Mouse (Mus musculus) right cerebral cortex, postnatal 25 days (tissue): ENCODE measurements around the gene Tnks1bp1.

Experiments used
- DNase-seq: peaks from one replicate; pipeline ENCODE4 v3.0.0; 2022

Gene Tnks1bp1

GRCm38 (mm10) chr2:85043623-85044022 is 4.2 kb upstream of the Tnks1bp1 start:
- no peak for DNase-seq

- no peak for DNase-seq
These were observed 1.6 kb upstream of the Tnks1bp1 start for GRCm38 (mm10) chr2:85046222-85046621.

GRCm38 (mm10) chr2:85047081-85047480 is 741 bp upstream of the Tnks1bp1 start:
- no peak for DNase-seq

- DNase-seq, result peak; percentile 77
These were observed 438 bp downstream of the Tnks1bp1 start for GRCm38 (mm10) chr2:85048168-85048751.

GRCm38 (mm10) chr2:85049277-85049676 is 1.5 kb downstream of the Tnks1bp1 start:
- DNase-seq, result no peak

GRCm38 (mm10) chr2:85050001-85050634 is 2.3 kb downstream of the Tnks1bp1 start:
- peak; percentile 63 for DNase-seq

GRCm38 (mm10) chr2:85050746-85051145 is 2.9 kb downstream of the Tnks1bp1 start:
- no peak for DNase-seq

- no peak for DNase-seq
These were observed 5.5 kb downstream of the Tnks1bp1 start for GRCm38 (mm10) chr2:85053192-85053816.

GRCm38 (mm10) chr2:85056711-85057110 is 8.9 kb downstream of the Tnks1bp1 start:
- no peak for DNase-seq

GRCm38 (mm10) chr2:85059677-85060076 is 11.9 kb downstream of the Tnks1bp1 start:
- no peak for DNase-seq

- no peak for DNase-seq
These were observed 12.8 kb downstream of the Tnks1bp1 start for GRCm38 (mm10) chr2:85060591-85061060.

GRCm38 (mm10) chr2:85061107-85061541 is 13.3 kb downstream of the Tnks1bp1 start:
- no peak for DNase-seq

GRCm38 (mm10) chr2:85065141-85065875 is 17.5 kb downstream of the Tnks1bp1 start:
- peak; percentile 49 for DNase-seq

- DNase-seq, result no peak
These were observed 19.1 kb downstream of the Tnks1bp1 start for GRCm38 (mm10) chr2:85066937-85067336.

- no peak for DNase-seq
These were observed 20.2 kb downstream of the Tnks1bp1 start for GRCm38 (mm10) chr2:85067903-85068625.

- DNase-seq, result no peak
These were observed 20.8 kb downstream of the Tnks1bp1 start for GRCm38 (mm10) chr2:85068626-85069025.

GRCm38 (mm10) chr2:85070086-85070485 is 22.3 kb downstream of the Tnks1bp1 start:
- no peak for DNase-seq

- no peak for DNase-seq
These were observed 24.1 kb downstream of the Tnks1bp1 start for GRCm38 (mm10) chr2:85071921-85072320.

GRCm38 (mm10) chr2:85073751-85074150 is 25.9 kb downstream of the Tnks1bp1 start:
- no peak for DNase-seq

- no peak for DNase-seq
These were observed 41.2 kb downstream of the Tnks1bp1 start for GRCm38 (mm10) chr2:85088716-85089646.

GRCm38 (mm10) chr2:85091325-85091724 is 43.5 kb downstream of the Tnks1bp1 start:
- no peak for DNase-seq

GRCm38 (mm10) chr2:85093376-85093775 is 45.6 kb downstream of the Tnks1bp1 start:
- no peak for DNase-seq
